Comparison of ENCODE assay signal across 8 mouse cellular contexts in genomic region chr2:28525219-28525942, GRCm38 (mm10). TPM values are rescaled to one million over a fixed set of nuclear protein-coding genes. Genes with fewer than 3 reads are reported as not detected.
DNase-seq lines count a peak whose midpoint lies in the region; ATAC-seq and TF ChIP-seq lines count a peak whose summit lies in the region.

No protein-coding gene starts in this region.

- 15% methylated on average over 11 of the region's 11 CpGs for WGBS in hindbrain, postnatal 0 days
- WGBS in liver, adult 2 months: 60% methylated on average over 11 of the region's 11 CpGs
- 12% methylated on average over 11 of the region's 11 CpGs for WGBS in midbrain, embryonic 15.5 days

- H3K9me3 ChIP-seq in hindbrain, postnatal 0 days (ENCODE audit: low read length): no peaks in the 10 kb centered on the region
- no peaks in the 10 kb centered on the region for H3K9me3 ChIP-seq in midbrain, embryonic 15.5 days

- no peak overlapping the region for H3K9ac ChIP-seq in hindbrain, postnatal 0 days (replicated peaks; ENCODE audit: low read length)
- H3K9ac ChIP-seq in liver, adult 2 months (ENCODE audit: low read depth, low read length): peak overlapping the region; percentile 29; the same call in 1 of the 2 replicates
- no peak overlapping the region; the same call in 1 of the 2 replicates for H3K9ac ChIP-seq in midbrain, embryonic 15.5 days

- H3K27me3 ChIP-seq in hindbrain, postnatal 0 days (ENCODE audit: insufficient read depth, low read length): no peaks in the 10 kb centered on the region
- no peaks in the 10 kb centered on the region for H3K27me3 ChIP-seq in liver, adult 2 months (ENCODE audit: control insufficient read depth, insufficient read depth, low read length)
- H3K27me3 ChIP-seq in midbrain, embryonic 15.5 days (replicated peaks): no peaks in the 10 kb centered on the region

- peak overlapping the region; percentile 76 for H3K27ac ChIP-seq in hindbrain, postnatal 0 days
- peak overlapping the region; percentile 78 for H3K27ac ChIP-seq in liver, adult 2 months (replicated peaks; ENCODE audit: insufficient read depth, low read depth, low read length)
- peak overlapping the region; percentile 75 for H3K27ac ChIP-seq in midbrain, embryonic 15.5 days

- no peaks in the 10 kb centered on the region for H3K36me3 ChIP-seq in hindbrain, postnatal 0 days (ENCODE audit: insufficient read depth, low read length)
- no peaks in the 10 kb centered on the region for H3K36me3 ChIP-seq in liver, adult 2 months (ENCODE audit: control insufficient read depth, insufficient read depth, low read length)
- no peaks in the 10 kb centered on the region for H3K36me3 ChIP-seq in midbrain, embryonic 15.5 days (replicated peaks)

- TF ChIP-seq POLR2A in liver, adult 2 months (IDR thresholded peaks at IDR 0.05; ENCODE audit: extremely low read depth, insufficient read depth, low read length): no peak

- no peaks in the 10 kb centered on the region for H3K79me2 ChIP-seq in liver, adult 2 months (ENCODE audit: control insufficient read depth, insufficient read depth, low read length)

- H3K4me1 ChIP-seq in hindbrain, postnatal 0 days (ENCODE audit: insufficient read depth, low read length): peaks cover 56% of the 10 kb centered on the region
- no peaks in the 10 kb centered on the region; the same call in 1 of the 2 replicates for H3K4me1 ChIP-seq in liver, adult 2 months (ENCODE audit: control insufficient read depth, insufficient read depth, low read length)
- H3K4me1 ChIP-seq in midbrain, embryonic 15.5 days: peaks cover 85% of the 10 kb centered on the region

- no peak overlapping the region; the same call in 1 of the 2 replicates for H3K4me2 ChIP-seq in hindbrain, postnatal 0 days (ENCODE audit: low read depth, low read length)
- peak overlapping the region; percentile 20 for H3K4me2 ChIP-seq in midbrain, embryonic 15.5 days

- peak; percentile 32 for DNase-seq in thymus, postnatal 0 days (ENCODE audit: low spot score)
- no peak for DNase-seq in thymus, postnatal 10 days (ENCODE audit: low spot score in 2 of 2)
- peak; percentile 79 for DNase-seq in cerebellum, adult 9-10 months
- peak; percentile 77 for DNase-seq in gastrocnemius, postnatal 14 days
- DNase-seq in hindbrain, postnatal 0 days (ENCODE audit: low spot score): peak; percentile 56
- peak; percentile 27 for DNase-seq in liver, adult 2 months (ENCODE audit: extremely low read depth, low read depth, low spot score)
- no peak for DNase-seq in spleen, postnatal 10 days (ENCODE audit: low spot score in 2 of 2)

- peak; percentile 43 for ATAC-seq in hindbrain, postnatal 0 days
- peak; percentile 46 for ATAC-seq in midbrain, embryonic 15.5 days (replicated peaks)

- intact Hi-C loops in gastrocnemius, postnatal 14 days (cut with DNase I; ENCODE audit: low total_unique reads): no loop called here

- no peak for TF ChIP-seq CTCF in hindbrain, postnatal 0 days (IDR thresholded peaks at IDR 0.05; ENCODE audit: low read depth)
- no peak for TF ChIP-seq CTCF in liver, adult 2 months (IDR thresholded peaks at IDR 0.05; ENCODE audit: low read depth, low read length)

- H3K4me3 ChIP-seq in hindbrain, postnatal 0 days (ENCODE audit: low read length): no peak overlapping the region
- H3K4me3 ChIP-seq in liver, adult 2 months (ENCODE audit: insufficient read depth, low read depth, low read length): no peak overlapping the region
- no peak overlapping the region for H3K4me3 ChIP-seq in midbrain, embryonic 15.5 days

RNA-seq across cellular contexts. Expression of gene Ralgds, which starts 12.5 kb away (rescaled TPM):
- 13.3 and 15.7 TPM in 2 replicates for polyA plus RNA-seq in thymus, postnatal 0 days (2015; fragmentation: Nextera tagmentation; extraction: Ambion mirVana)
- total RNA-seq in gastrocnemius, postnatal 14 days (2021): 10 to 100 TPM; 17.1 to 25.3 TPM
- 263 and 266 TPM in 2 replicates for total RNA-seq in hindbrain, postnatal 0 days (2014; rRNA removed)
- 74.6 and 76.8 TPM in 2 replicates for polyA plus RNA-seq in hindbrain, postnatal 0 days (2015; fragmentation: Nextera tagmentation; extraction: Ambion mirVana)
- 1.1 and 1.7 TPM in 2 replicates for total RNA-seq in liver, adult 2 months (2014; rRNA removed)
- polyA plus RNA-seq in liver, adult 2 months (2012; rRNA removed): 1.5 and 3.0 TPM in 2 replicates
- 92.0 and 94.8 TPM in 2 replicates for polyA plus RNA-seq in midbrain, embryonic 15.5 days (2015; fragmentation: Nextera tagmentation; extraction: Ambion mirVana)

RNA-seq across cellular contexts. Expression of gene Gm10134, which starts 19.5 kb away (rescaled TPM):
- polyA plus RNA-seq in thymus, postnatal 0 days (2015; fragmentation: Nextera tagmentation; extraction: Ambion mirVana): 2.6 and 3.6 TPM in 2 replicates
- total RNA-seq in gastrocnemius, postnatal 14 days (2021): under 1 TPM in 1 of 2 experiments, not detected in 1; 0.90 TPM
- not detected in 2 replicates for total RNA-seq in hindbrain, postnatal 0 days (2014; rRNA removed)
- 4.0 and 4.8 TPM in 2 replicates for polyA plus RNA-seq in hindbrain, postnatal 0 days (2015; fragmentation: Nextera tagmentation; extraction: Ambion mirVana)
- total RNA-seq in liver, adult 2 months (2014; rRNA removed): not detected in 2 replicates
- not detected in 2 replicates for polyA plus RNA-seq in liver, adult 2 months (2012; rRNA removed)
- polyA plus RNA-seq in midbrain, embryonic 15.5 days (2015; fragmentation: Nextera tagmentation; extraction: Ambion mirVana): 1.4 and 2.4 TPM in 2 replicates

RNA-seq across cellular contexts. Expression of gene Gbgt1, which starts 28.7 kb away (rescaled TPM):
- 0.35 and 0.88 TPM in 2 replicates for polyA plus RNA-seq in thymus, postnatal 0 days (2015; fragmentation: Nextera tagmentation; extraction: Ambion mirVana)
- total RNA-seq in gastrocnemius, postnatal 14 days (2021): 1 to 10 TPM; 1.7 to 1.9 TPM
- 3.7 and 8.2 TPM in 2 replicates for total RNA-seq in hindbrain, postnatal 0 days (2014; rRNA removed)
- polyA plus RNA-seq in hindbrain, postnatal 0 days (2015; fragmentation: Nextera tagmentation; extraction: Ambion mirVana): 1.5 and 1.7 TPM in 2 replicates
- total RNA-seq in liver, adult 2 months (2014; rRNA removed): 0.65 and 1.7 TPM in 2 replicates
- polyA plus RNA-seq in liver, adult 2 months (2012; rRNA removed): 0.66 and 0.86 TPM in 2 replicates
- 1.1 and 1.4 TPM in 2 replicates for polyA plus RNA-seq in midbrain, embryonic 15.5 days (2015; fragmentation: Nextera tagmentation; extraction: Ambion mirVana)

RNA-seq across cellular contexts. Expression of gene Cel, which starts 37.8 kb away (rescaled TPM):
- 0.44 and 0.50 TPM in 2 replicates for polyA plus RNA-seq in thymus, postnatal 0 days (2015; fragmentation: Nextera tagmentation; extraction: Ambion mirVana)
- total RNA-seq in gastrocnemius, postnatal 14 days (2021): not detected
- total RNA-seq in hindbrain, postnatal 0 days (2014; rRNA removed): not detected in 2 replicates
- polyA plus RNA-seq in hindbrain, postnatal 0 days (2015; fragmentation: Nextera tagmentation; extraction: Ambion mirVana): not detected in 2 replicates
- 19.2 and 70.5 TPM in 2 replicates for total RNA-seq in liver, adult 2 months (2014; rRNA removed)
- polyA plus RNA-seq in liver, adult 2 months (2012; rRNA removed): 0.11 and 0.37 TPM in 2 replicates
- 0.10 and 0.13 TPM in 2 replicates for polyA plus RNA-seq in midbrain, embryonic 15.5 days (2015; fragmentation: Nextera tagmentation; extraction: Ambion mirVana)

RNA-seq across cellular contexts. Expression of gene Mrps2, which starts 57.5 kb away (rescaled TPM):
- 34.4 and 39.5 TPM in 2 replicates for polyA plus RNA-seq in thymus, postnatal 0 days (2015; fragmentation: Nextera tagmentation; extraction: Ambion mirVana)
- 10 to 100 TPM; 25.3 to 28.5 TPM for total RNA-seq in gastrocnemius, postnatal 14 days (2021)
- 31.5 and 33.0 TPM in 2 replicates for total RNA-seq in hindbrain, postnatal 0 days (2014; rRNA removed)
- 39.2 and 42.6 TPM in 2 replicates for polyA plus RNA-seq in hindbrain, postnatal 0 days (2015; fragmentation: Nextera tagmentation; extraction: Ambion mirVana)
- total RNA-seq in liver, adult 2 months (2014; rRNA removed): 10.9 and 14.3 TPM in 2 replicates
- 51.5 and 52.3 TPM in 2 replicates for polyA plus RNA-seq in liver, adult 2 months (2012; rRNA removed)
- polyA plus RNA-seq in midbrain, embryonic 15.5 days (2015; fragmentation: Nextera tagmentation; extraction: Ambion mirVana): 49.7 and 51.4 TPM in 2 replicates

Comparison
In these comparisons a context has a peak if more than half of its experiments do, and no peak if none do; other contexts are left out.
1. DNase-seq: peak in thymus, postnatal 0 days (single experiment), cerebellum, adult 9-10 months (single experiment), gastrocnemius, postnatal 14 days (single experiment), hindbrain, postnatal 0 days (single experiment) and liver, adult 2 months (single experiment); none in thymus, postnatal 10 days (0 of 2) and spleen, postnatal 10 days (0 of 2).
2. Peak in every context shown above with its lines, with median percentiles within 50 percentile points of each other: H3K27ac ChIP-seq.